Mouse (Mus musculus): Measurements from ENCODE around the gene Ppia.
"Not testable (repeated sequence)": the region's sequence is repeated elsewhere in the genome, so short reads cannot be mapped to it uniquely, and the experiment has no call there.

The Ppia gene

GRCm38 (mm10) chr11:6404699-6405566 is 10.3 kb upstream of the Ppia start:
- no peak for DNase-seq (ENCODE audit: low read depth, low spot score)

GRCm38 (mm10) chr11:6405591-6406081 is 9.6 kb upstream of the Ppia start:
- DNase-seq (ENCODE audit: low read depth, low spot score) = no peak

- no peak for DNase-seq (ENCODE audit: low read depth, low spot score)
Observed at GRCm38 (mm10) chr11:6406251-6407161, 8.7 kb upstream of the Ppia start.

- no peak for DNase-seq (ENCODE audit: low read depth, low spot score)
Observed at GRCm38 (mm10) chr11:6407162-6407621, 8.1 kb upstream of the Ppia start.

- DNase-seq (ENCODE audit: low read depth, low spot score) = peak; percentile 75
Observed at GRCm38 (mm10) chr11:6410050-6410602, 5.1 kb upstream of the Ppia start.

- DNase-seq (ENCODE audit: low read depth, low spot score) = peak; percentile 42
Observed at GRCm38 (mm10) chr11:6410755-6411154, 4.5 kb upstream of the Ppia start.

- peak; percentile 81 for DNase-seq (ENCODE audit: low read depth, low spot score)
Observed at GRCm38 (mm10) chr11:6411684-6412083, 3.6 kb upstream of the Ppia start.

GRCm38 (mm10) chr11:6413264-6413663 is 2.0 kb upstream of the Ppia start:
- no peak for DNase-seq (ENCODE audit: low read depth, low spot score)

- DNase-seq (ENCODE audit: low read depth, low spot score) = peak; percentile 98
Observed at GRCm38 (mm10) chr11:6415551-6416404, 535 bp downstream of the Ppia start.

- peak; percentile 92 for DNase-seq (ENCODE audit: low read depth, low spot score)
Observed at GRCm38 (mm10) chr11:6416405-6417034, 1.3 kb downstream of the Ppia start.

GRCm38 (mm10) chr11:6417069-6417468 is 1.8 kb downstream of the Ppia start:
- no peak for DNase-seq (ENCODE audit: low read depth, low spot score)

GRCm38 (mm10) chr11:6417490-6417889 is 2.2 kb downstream of the Ppia start:
- DNase-seq (ENCODE audit: low read depth, low spot score) = no peak

GRCm38 (mm10) chr11:6418751-6419150 is 3.5 kb downstream of the Ppia start:
- DNase-seq (ENCODE audit: low read depth, low spot score) = no peak

GRCm38 (mm10) chr11:6419156-6419555 is 3.9 kb downstream of the Ppia start:
- DNase-seq (ENCODE audit: low read depth, low spot score) = not testable (repeated sequence)

GRCm38 (mm10) chr11:6420283-6420703 is 5.0 kb downstream of the Ppia start:
- DNase-seq (ENCODE audit: low read depth, low spot score) = no peak

- DNase-seq (ENCODE audit: low read depth, low spot score) = no peak
Observed at GRCm38 (mm10) chr11:6420722-6421350, 5.6 kb downstream of the Ppia start.

GRCm38 (mm10) chr11:6430186-6430585 is 14.9 kb downstream of the Ppia start:
- no peak for DNase-seq (ENCODE audit: low read depth, low spot score)

- peak; percentile 74 for DNase-seq (ENCODE audit: low read depth, low spot score)
Observed at GRCm38 (mm10) chr11:6436442-6436841, 21.2 kb downstream of the Ppia start.

GRCm38 (mm10) chr11:6437667-6438066 is 22.4 kb downstream of the Ppia start:
- DNase-seq (ENCODE audit: low read depth, low spot score) = no peak

GRCm38 (mm10) chr11:6440171-6440570 is 24.9 kb downstream of the Ppia start:
- no peak for DNase-seq (ENCODE audit: low read depth, low spot score)

All from CD4-positive, CD25-positive, alpha-beta regulatory T cell, adult 2 months (primary cell).